Mouse (Mus musculus) megakaryocyte progenitor cell, adult 5-6 weeks (primary cell): ENCODE results near the gene Fcrlb. TPM values are rescaled to one million over a fixed set of nuclear protein-coding genes. Genes with fewer than 3 reads are reported as not detected.

ENCODE experiments used
- ATAC-seq: replicated peaks from 2 replicates; pipeline ENCODE4 v1.8.0; 2016; ENCODE audit warnings: mild to moderate bottlenecking, moderate TSS enrichment, inconsistent platforms; ENCODE audit not compliant: poor library complexity
- total RNA-seq, 2 experiments: library from RNA; stranded (forward) in 1 of 2; stranded (reverse) in 1 of 2; fragments of 157-497, 149-512 nt in 1 of 2; fragments of 200-1000 nt in 1 of 2; gene quantifications; 2 replicates each; pipeline versions ENCODE4 v1.2.3 to v1.2.4; 2015 to 2017

Fcrlb gene
- total RNA-seq, 2 experiments from 2014 or later, result not detected

GRCm38 (mm10) chr1:170875676-170876075, 37.1 kb downstream of the Fcrlb start:
- ATAC-seq, result no peak

- ATAC-seq, result no peak
Observed at GRCm38 (mm10) chr1:170871961-170872360, 40.8 kb downstream of the Fcrlb start.

DNA sequence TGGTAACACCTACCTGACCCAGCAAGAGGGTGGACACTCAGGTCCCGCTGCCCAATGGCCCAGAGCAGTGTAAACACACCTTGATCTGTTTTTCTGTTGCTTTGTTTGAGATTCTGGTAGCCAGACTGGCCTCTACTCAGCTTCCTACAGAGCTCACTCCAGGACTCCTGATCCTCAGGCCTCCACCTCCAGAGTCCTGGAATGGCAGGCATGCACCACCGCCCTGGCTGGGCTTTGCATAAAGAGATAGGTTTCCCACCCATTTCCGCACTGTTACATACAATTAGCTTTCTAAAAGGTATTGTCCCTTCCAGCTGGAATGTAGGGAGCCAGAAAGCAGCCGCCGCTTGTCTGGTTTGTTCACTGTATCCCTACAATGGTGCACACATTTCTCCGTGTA, 41.3 kb downstream of the Fcrlb start:
- no peak for ATAC-seq

DNA sequence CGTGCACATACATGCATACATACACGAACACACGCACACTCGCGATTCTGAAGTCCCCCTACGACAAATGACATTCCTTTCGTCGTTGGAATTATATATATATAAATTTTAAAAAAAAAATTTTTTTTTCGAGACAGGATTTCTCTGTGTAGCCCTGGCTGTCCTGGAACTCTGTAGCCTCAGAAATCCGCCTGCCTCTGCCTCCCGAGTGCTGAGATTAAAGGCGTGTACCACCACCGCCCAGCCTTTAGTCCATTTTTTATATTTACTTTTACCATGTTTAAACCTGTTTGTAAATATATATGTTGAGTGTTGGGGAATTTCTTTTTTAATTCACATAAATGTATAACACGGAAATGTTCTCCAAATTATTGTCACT, 43.8 kb downstream of the Fcrlb start:
- ATAC-seq, result no peak

GRCm38 (mm10) chr1:170868107-170868904, 44.4 kb downstream of the Fcrlb start:
- peak; percentile 69 for ATAC-seq

DNA sequence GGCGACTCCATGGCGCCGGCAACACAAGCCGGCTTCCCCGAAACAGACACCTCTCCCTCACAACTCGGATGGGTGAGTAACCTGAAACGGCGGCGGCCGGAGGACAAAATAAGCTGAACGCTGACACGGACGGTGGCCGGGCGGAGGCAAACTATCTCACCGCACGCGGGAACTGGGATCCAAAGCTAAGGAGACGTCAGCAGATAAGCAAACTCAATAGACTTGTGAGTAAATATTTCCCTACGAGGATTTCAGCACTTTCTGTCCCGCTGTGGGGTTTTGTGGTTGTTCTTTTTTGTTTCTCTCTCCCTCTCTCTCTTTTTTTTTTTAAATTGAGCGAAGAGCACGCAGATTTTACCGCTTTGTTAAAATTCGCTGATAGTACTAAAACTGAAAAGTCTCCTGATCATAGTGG, 45.0 kb downstream of the Fcrlb start, which contains the start of gene Atf6:
TSS of gene Atf6 (minus strand) at position 81 of the 415 bp plus-strand sequence.
- ATAC-seq, result peak; percentile 85

- ATAC-seq, result peak; percentile 6
Observed at GRCm38 (mm10) chr1:170866992-170867690, 45.6 kb downstream of the Fcrlb start.

DNA sequence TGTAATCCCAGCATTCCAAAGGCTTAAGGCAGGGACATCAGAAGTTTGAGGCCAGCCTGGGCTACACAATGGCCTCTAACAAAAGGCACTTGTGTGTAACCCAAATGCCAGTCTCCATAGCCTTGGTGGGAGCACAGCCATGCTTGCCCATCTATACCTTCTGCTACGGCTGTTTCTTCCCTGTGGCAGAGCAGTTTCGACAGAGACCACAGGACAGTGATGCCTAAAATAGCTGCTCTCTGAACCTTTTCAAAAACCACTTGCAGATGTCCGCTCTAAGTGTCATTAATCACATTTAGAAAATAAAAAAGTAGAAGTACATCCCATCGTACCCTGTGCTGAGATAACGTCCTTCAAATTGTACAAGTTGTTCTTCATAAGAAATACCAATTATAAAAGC, 47.3 kb downstream of the Fcrlb start:
- no peak for ATAC-seq

- ATAC-seq, result no peak
Observed at GRCm38 (mm10) chr1:170864754-170865153, 48.0 kb downstream of the Fcrlb start.

- no peak for ATAC-seq
Observed at GRCm38 (mm10) chr1:170864234-170864633, 48.5 kb downstream of the Fcrlb start.

DNA sequence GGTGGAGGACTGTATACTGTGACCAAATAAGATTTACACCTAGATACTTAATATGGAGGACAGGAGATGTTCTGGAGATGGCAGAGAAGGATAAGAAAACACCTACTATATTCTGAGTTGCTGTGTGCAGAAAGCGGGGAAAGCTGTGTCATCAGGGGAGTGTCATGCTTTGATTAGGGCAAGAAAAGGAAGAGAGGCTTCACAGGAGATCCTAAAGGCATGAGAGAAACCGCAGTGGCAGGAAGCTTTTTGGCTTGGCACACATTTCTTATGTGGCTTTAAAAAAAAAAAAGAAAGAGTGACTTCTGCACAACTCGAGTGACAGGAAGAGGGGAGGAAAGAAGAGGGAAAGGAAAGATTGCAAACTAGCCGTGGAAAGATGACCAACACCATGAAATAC, 49.7 kb downstream of the Fcrlb start:
- peak; percentile 41 for ATAC-seq

- no peak for ATAC-seq
Observed at GRCm38 (mm10) chr1:170862435-170862717, 50.4 kb downstream of the Fcrlb start.

DNA sequence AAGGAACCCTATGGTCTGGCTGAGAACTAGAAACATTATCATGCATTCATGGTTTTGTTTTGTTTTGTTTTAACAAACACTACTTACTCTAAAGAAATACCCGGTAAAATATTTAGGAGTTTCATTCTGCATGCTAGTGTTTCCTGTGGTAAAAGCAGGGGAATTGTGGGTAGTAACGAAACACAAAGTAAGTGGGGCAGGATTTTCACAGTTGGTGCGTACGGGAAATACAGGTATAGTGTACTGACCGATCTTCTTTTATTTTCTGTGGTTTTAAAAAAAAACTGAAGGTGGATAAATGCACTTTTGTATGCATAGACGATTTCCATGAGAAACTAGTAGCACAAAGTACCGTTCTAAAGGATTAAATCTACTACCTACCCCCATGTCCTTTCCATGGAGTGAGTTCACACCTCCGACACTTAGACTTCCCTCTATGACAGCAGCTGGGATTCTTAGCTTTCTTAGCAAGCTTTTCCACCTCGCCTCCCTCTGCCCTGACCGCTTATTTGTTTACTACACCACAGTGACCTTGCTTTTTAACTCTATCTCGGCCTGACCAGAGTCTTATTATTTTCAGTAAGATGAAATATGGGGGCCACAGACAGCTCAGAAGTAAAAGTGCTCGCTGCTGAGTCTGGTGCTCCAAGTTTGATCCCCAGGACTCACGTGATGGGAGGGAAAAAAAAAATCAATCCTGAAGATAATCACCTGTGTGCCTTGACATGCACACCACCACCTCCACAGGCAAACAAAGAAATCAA, 50.9 kb downstream of the Fcrlb start:
- no peak for ATAC-seq

DNA sequence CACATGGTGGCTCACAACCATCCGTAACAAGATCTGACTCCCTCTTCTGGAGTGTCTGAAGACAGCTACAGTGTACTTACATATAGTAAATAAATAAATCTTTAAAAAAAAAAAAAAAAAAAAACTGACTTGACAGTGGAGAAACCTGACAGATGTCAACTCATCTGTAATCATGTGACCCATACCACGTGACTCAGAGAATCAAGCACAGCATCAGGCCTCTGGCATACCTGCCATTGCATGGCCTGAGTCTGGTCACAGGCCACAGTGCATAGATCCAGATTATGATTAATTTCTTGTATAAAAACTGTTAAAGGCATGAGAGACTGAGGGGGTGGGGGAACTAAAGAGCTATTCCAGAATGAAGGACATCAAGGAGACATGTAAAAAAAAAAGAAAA, 53.9 kb downstream of the Fcrlb start:
- no peak for ATAC-seq

- no peak for ATAC-seq
Observed at GRCm38 (mm10) chr1:170857369-170857768, 55.4 kb downstream of the Fcrlb start.

Other genes starting within 250 kb of the Fcrlb start
- 27.6 and 31.8 TPM in 2 replicates for gene Atf6, start 45.2 kb downstream of the Fcrlb start, total RNA-seq (2015)
- gene Atf6, start 45.2 kb downstream of the Fcrlb start, total RNA-seq (2017), result 24.3 and 27.5 TPM in 2 replicates
- 1.3 TPM in 1 of 2 replicates, not detected in the other for gene Gm26620, start 27.9 kb downstream of the Fcrlb start, total RNA-seq (2015)
- gene Gm26620, start 27.9 kb downstream of the Fcrlb start, total RNA-seq (2017), result 0.20 TPM in 1 of 2 replicates, not detected in the other
- 17.6 and 19.9 TPM in 2 replicates for gene Dusp12, start 27.4 kb downstream of the Fcrlb start, total RNA-seq (2015)
- 9.4 and 10.3 TPM in 2 replicates for gene Dusp12, start 27.4 kb downstream of the Fcrlb start, total RNA-seq (2017)
- gene Fcrla, start 14.6 kb upstream of the Fcrlb start, total RNA-seq (2015), result not detected in 2 replicates
- not detected in 2 replicates for gene Fcrla, start 14.6 kb upstream of the Fcrlb start, total RNA-seq (2017)
- gene Fcgr2b, start 63.6 kb upstream of the Fcrlb start, total RNA-seq (2015), result 142 and 144 TPM in 2 replicates
- gene Fcgr2b, start 63.6 kb upstream of the Fcrlb start, total RNA-seq (2017), result 99.9 and 118 TPM in 2 replicates
- gene Fcgr4, start 106.0 kb upstream of the Fcrlb start, total RNA-seq (2015), result 5.4 and 10.5 TPM in 2 replicates
- 7.7 and 8.0 TPM in 2 replicates for gene Fcgr4, start 106.0 kb upstream of the Fcrlb start, total RNA-seq (2017)
- 384 and 416 TPM in 2 replicates for gene Fcgr3, start 152.0 kb upstream of the Fcrlb start, total RNA-seq (2015)
- 406 and 474 TPM in 2 replicates for gene Fcgr3, start 152.0 kb upstream of the Fcrlb start, total RNA-seq (2017)
- gene Cfap126, start 201.0 kb upstream of the Fcrlb start, total RNA-seq (2015), result 2.0 and 4.2 TPM in 2 replicates
- gene Cfap126, start 201.0 kb upstream of the Fcrlb start, total RNA-seq (2017), result 1.0 and 4.8 TPM in 2 replicates
- 154 and 160 TPM in 2 replicates for gene Sdhc, start 237.7 kb upstream of the Fcrlb start, total RNA-seq (2015)
- 63.2 and 69.4 TPM in 2 replicates for gene Sdhc, start 237.7 kb upstream of the Fcrlb start, total RNA-seq (2017)
- gene Mpz, start 237.8 kb upstream of the Fcrlb start, total RNA-seq (2015), result not detected in 2 replicates
- not detected in 2 replicates for gene Mpz, start 237.8 kb upstream of the Fcrlb start, total RNA-seq (2017)